Mouse (Mus musculus) liver, embryonic 14.5 days (tissue): ENCODE results near the gene Csnk2a1.

Experiments used
- CTCF ChIP-seq: IDR thresholded peaks from 2 replicates; pipeline ENCODE4 v1.5.1; 2016; ENCODE audit warnings: antibody characterized with exemption, low read depth, control low read depth
- EP300 ChIP-seq: IDR thresholded peaks from 2 replicates; pipeline ENCODE4 v1.6.1; 2016; ENCODE audit warnings: antibody characterized with exemption, low read depth

DNA sequence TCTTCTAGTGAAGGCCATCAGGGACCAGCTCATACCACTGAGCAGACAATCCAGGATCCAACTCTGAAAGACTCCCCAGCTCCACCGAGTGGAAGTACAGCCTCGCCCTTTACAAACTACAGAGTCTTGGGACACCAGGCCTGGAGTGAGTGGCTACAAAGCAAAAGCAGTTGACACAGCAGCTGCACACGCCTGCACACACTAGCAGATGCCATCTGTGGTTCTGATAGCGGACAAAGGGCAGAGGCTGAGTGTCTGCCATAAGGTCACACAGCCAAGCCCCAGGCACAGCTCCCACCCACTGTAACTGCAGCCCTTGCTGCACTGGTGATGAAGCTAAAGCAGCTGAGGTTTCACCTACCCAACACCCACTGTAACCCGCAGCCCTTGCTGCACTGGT, 94.9 kb downstream of the Csnk2a1 start:
- TF ChIP-seq CTCF (no peak), EP300 (no peak)
